Mouse (Mus musculus) heart, embryonic 16.5 days (tissue): Measurements from ENCODE around the gene Srrm2. TPM values are rescaled to one million over a fixed set of nuclear protein-coding genes. Genes with fewer than 3 reads are reported as not detected.

Source experiments
- ATAC-seq: fragments of 200-750 bp; cut with Nextera tagmentation; replicated peaks from 2 replicates; pipeline ENCODE4 v1.8.0; 2017; ENCODE audit warnings: moderate number of reproducible peaks; ENCODE audit not compliant: insufficient read depth, low FRiP score; ENCODE audit errors: extremely low read depth
- H3K27ac ChIP-seq: fragments of 300-500 bp; sonication (generic); 2 replicates; pipeline ENCODE4 v1.5.1; 2014; ENCODE audit warnings: mild to moderate bottlenecking, low read length, control low read depth, moderate library complexity
- H3K27me3 ChIP-seq: fragments of 300-500 bp; sonication (generic); 2 replicates; pipeline ENCODE4 v1.6.1; 2014; ENCODE audit warnings: low read length, mixed read lengths; ENCODE audit not compliant: control insufficient read depth, insufficient read depth
- H3K36me3 ChIP-seq: fragments of 300-500 bp; sonication (generic); 2 replicates; pipeline ENCODE4 v1.6.1; 2014; ENCODE audit not compliant: control insufficient read depth, insufficient read depth
- H3K4me1 ChIP-seq: fragments of 300-500 bp; sonication (generic); 2 replicates; pipeline ENCODE4 v1.6.1; 2014; ENCODE audit warnings: low read length, mixed read lengths; ENCODE audit not compliant: control insufficient read depth, insufficient read depth
- H3K4me2 ChIP-seq: fragments of 300-500 bp; sonication (generic); 2 replicates; pipeline ENCODE4 v1.6.1; 2014; ENCODE audit warnings: low read depth, mild to moderate bottlenecking, control low read depth, low read length
- H3K4me3 ChIP-seq: fragments of 300-500 bp; sonication (generic); 2 replicates; pipeline ENCODE4 v1.5.1; 2014; ENCODE audit warnings: mild to moderate bottlenecking, control low read depth, low read length
- H3K9ac ChIP-seq: fragments of 300-500 bp; sonication (generic); 2 replicates; pipeline ENCODE4 v1.6.1; 2014; ENCODE audit warnings: low read length, control low read depth
- H3K9me3 ChIP-seq: fragments of 300-500 bp; sonication (generic); replicated peaks from 2 replicates; pipeline ENCODE4 v1.6.1; 2016; ENCODE audit warnings: low read length; ENCODE audit not compliant: control insufficient read depth
- WGBS: fragments of 180-500 bp; shearing (Covaris S2); extraction: QIAGEN DNeasy Blood & Tissue Kit; methylation state at CpG from one replicate; pipeline ENCODE4 v1.1.7; 2014; 5-methylcytosine and 5-hydroxymethylcytosine counted together
- polyA plus RNA-seq: library from polyadenylated mRNA; unstranded; fragments of >200 nt; fragmentation: Nextera tagmentation; extraction: Ambion mirVana; gene quantifications from 2 replicates; pipeline ENCODE4 v1.2.1, GENCODE M21; 2015

Gene Srrm2
- polyA plus RNA-seq, 1 experiment from 2014 or later: 311 TPM

DNA sequence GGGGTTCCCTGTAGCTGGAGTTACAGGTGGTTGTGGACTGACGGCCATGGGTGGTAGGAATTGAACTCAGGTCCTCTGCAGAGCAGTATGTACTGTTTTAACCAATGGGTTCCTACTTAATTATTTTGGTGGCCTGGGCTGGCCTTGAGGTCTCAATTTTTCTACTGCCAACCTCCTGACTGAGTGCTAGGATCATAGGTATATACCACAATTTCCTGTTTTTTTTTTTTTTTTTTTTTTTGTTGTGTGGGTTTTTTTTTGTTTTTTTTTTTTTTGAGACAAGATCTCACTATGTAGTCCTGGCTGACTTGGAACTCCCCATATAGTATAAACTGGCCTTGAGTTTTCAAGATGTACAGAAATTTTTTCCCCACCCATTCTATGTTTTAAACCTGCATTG is 40.9 kb downstream of the Srrm2 start:
- Histone ChIP-seq H3K9ac (no peak overlapping the region), H3K4me2 (no peak overlapping the region), H3K9me3 (peaks cover 5% of the 10 kb centered on the region; the same call in 1 of the 2 replicates), H3K4me3 (no peak overlapping the region), H3K27me3 (peaks cover 27% of the 10 kb centered on the region), H3K27ac (no peak overlapping the region), H3K4me1 (peaks cover 12% of the 10 kb centered on the region), H3K36me3 (peaks cover 11% of the 10 kb centered on the region)
- no peak for ATAC-seq
- 91% methylated on average over 1 of the region's 1 CpGs for WGBS

GRCm38 (mm10) chr17:23836006-23836575 is 45.8 kb downstream of the Srrm2 start, which contains the start of gene Prss33:
TSS of gene Prss33 (minus strand) at chr17:23836056.
- Histone ChIP-seq H3K36me3 (no peaks in the 10 kb centered on the region), H3K9ac (no peak within 1 kb of the TSS), H3K9me3 (no peaks in the 10 kb centered on the region), H3K4me3 (no peak within 1 kb of the TSS), H3K4me2 (no peak within 1 kb of the TSS), H3K27ac (no peak within 1 kb of the TSS), H3K27me3 (peaks cover 25% of the 10 kb centered on the region), H3K4me1 (no peaks in the 10 kb centered on the region)
- WGBS: 75% methylated on average over 8 of the region's 8 CpGs
- no peak for ATAC-seq

DNA sequence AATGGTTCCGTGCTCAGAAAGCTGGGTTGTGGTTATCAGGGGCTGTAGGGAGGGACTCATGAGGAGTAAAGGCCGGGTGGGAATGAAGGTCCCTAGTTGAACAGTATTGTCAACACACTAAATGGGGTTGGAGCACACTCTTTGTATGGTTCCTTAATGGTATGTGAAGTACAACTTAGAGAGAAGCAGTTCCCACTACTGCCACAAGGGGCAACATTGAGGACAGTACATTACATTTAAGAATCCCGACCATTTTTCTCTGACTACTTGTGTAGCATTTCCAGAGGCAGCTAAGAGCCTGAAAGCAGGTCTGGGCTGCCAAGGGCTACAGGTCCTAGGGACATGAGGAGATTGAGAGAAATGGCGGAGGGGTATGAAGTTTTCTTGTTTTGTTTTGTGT is 50.8 kb downstream of the Srrm2 start:
- Histone ChIP-seq H3K9me3 (no peaks in the 10 kb centered on the region), H3K4me1 (no peaks in the 10 kb centered on the region), H3K4me2 (no peak overlapping the region), H3K4me3 (no peak overlapping the region), H3K27ac (no peak overlapping the region), H3K27me3 (no peaks in the 10 kb centered on the region; the same call in 1 of the 2 replicates), H3K36me3 (no peaks in the 10 kb centered on the region), H3K9ac (no peak overlapping the region)
- WGBS: 31% methylated on average over 4 of the region's 4 CpGs
- no peak for ATAC-seq

- Histone ChIP-seq H3K27me3 (no peaks in the 10 kb centered on the region; the same call in 1 of the 2 replicates), H3K4me1 (no peaks in the 10 kb centered on the region), H3K27ac (no peak overlapping the region), H3K9ac (no peak overlapping the region), H3K4me3 (no peak overlapping the region), H3K4me2 (no peak overlapping the region), H3K9me3 (no peaks in the 10 kb centered on the region), H3K36me3 (no peaks in the 10 kb centered on the region)
- no peak for ATAC-seq
- 41% methylated on average over 23 of the region's 23 CpGs for WGBS
Measured at GRCm38 (mm10) chr17:23843141-23843811, 52.9 kb downstream of the Srrm2 start.

DNA sequence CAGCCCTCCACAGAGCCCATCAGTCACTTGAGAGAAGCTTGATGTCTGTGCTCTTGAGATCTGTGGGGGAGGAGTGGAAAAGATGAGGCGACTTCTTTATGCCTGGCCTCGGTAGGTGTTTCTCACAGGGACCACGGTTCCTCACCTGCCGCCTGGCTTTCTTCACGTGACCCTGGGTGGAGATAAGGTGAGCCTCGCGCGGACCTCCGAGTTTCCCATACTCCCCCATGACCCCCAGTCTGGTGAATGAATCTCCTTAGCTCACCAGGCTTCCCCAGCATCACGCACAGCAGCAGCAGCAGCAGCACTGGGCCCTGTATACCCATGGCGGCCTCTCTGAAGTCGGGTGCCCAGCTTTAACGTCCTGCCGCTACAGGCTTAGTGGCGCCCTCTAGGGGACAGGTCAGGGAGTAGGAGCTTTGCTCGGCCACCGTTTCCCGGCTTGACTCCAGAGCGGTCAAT is 53.5 kb downstream of the Srrm2 start, which contains the start of the genes Prss32 and Prss41:
TSS of gene Prss32 (plus strand) at position 44 of the 462 bp plus-strand sequence.
TSS of gene Prss41 (minus strand) at position 361 of the 462 bp plus-strand sequence.
- peak within 1 kb of the TSS; percentile 5; the same call in 1 of the 2 replicates for H3K4me3 ChIP-seq
- H3K9ac ChIP-seq: no peak within 1 kb of the TSS
- ATAC-seq: no peak
- no peaks in the 10 kb centered on the region for H3K9me3 ChIP-seq
- H3K27me3 ChIP-seq: no peaks in the 10 kb centered on the region; the same call in 1 of the 2 replicates
- H3K27ac ChIP-seq: no peak within 1 kb of the TSS
- no peaks in the 10 kb centered on the region for H3K36me3 ChIP-seq
- H3K4me1 ChIP-seq: no peaks in the 10 kb centered on the region
- H3K4me2 ChIP-seq: peak within 1 kb of the TSS; percentile 39
- WGBS: 12% methylated on average over 19 of the region's 19 CpGs

- ATAC-seq: no peak
Measured at GRCm38 (mm10) chr17:23850028-23850427, 59.7 kb downstream of the Srrm2 start.

GRCm38 (mm10) chr17:23850853-23851749 is 60.8 kb downstream of the Srrm2 start:
- H3K4me3 ChIP-seq: no peak overlapping the region
- no peaks in the 10 kb centered on the region for H3K27me3 ChIP-seq
- no peak overlapping the region for H3K9ac ChIP-seq
- H3K27ac ChIP-seq: no peak overlapping the region
- WGBS: 43% methylated on average over 17 of the region's 19 CpGs
- H3K36me3 ChIP-seq: no peaks in the 10 kb centered on the region
- no peak overlapping the region for H3K4me2 ChIP-seq
- ATAC-seq: no peak
- H3K4me1 ChIP-seq: peaks cover 6% of the 10 kb centered on the region; the same call in 1 of the 2 replicates
- H3K9me3 ChIP-seq: no peaks in the 10 kb centered on the region

More at GRCm38 (mm10) chr17:23850028-23850427, 59.7 kb downstream of the Srrm2 start:
- Histone ChIP-seq H3K36me3 (no peaks in the 10 kb centered on the region), H3K27me3 (no peaks in the 10 kb centered on the region), H3K9ac (no peak overlapping the region), H3K4me2 (no peak overlapping the region), H3K4me1 (peaks cover 6% of the 10 kb centered on the region; the same call in 1 of the 2 replicates), H3K27ac (no peak overlapping the region), H3K9me3 (no peaks in the 10 kb centered on the region), H3K4me3 (no peak overlapping the region)
- 65% methylated on average over 2 of the region's 2 CpGs for WGBS

DNA sequence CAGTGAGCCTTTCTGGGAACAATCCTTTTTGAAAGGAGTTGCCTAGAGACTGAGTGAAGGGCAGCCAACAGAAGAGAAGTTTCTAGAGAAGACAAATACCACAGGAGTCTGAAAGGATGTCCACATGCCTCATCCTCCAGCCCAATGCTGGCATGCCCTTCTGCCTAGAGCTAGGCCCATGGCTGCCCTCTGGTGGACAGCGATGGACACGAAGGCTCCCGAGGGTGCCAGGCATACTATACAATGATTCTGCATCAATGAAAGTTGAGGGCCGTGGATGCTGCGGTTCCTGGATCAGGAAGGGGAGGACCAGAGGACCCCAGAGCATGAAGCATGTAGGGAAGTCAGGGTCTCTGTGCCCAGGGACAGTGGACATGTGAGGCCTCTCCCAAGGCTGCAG is 63.0 kb downstream of the Srrm2 start:
- Histone ChIP-seq H3K27me3 (no peaks in the 10 kb centered on the region), H3K36me3 (no peaks in the 10 kb centered on the region), H3K4me1 (peaks cover 6% of the 10 kb centered on the region; the same call in 1 of the 2 replicates), H3K9me3 (no peaks in the 10 kb centered on the region), H3K27ac (no peak overlapping the region), H3K4me3 (no peak overlapping the region), H3K4me2 (no peak overlapping the region), H3K9ac (no peak overlapping the region)
- no peak for ATAC-seq
- WGBS: 34% methylated on average over 5 of the region's 5 CpGs
